Mouse (Mus musculus) frontal cortex, adult 2 months (tissue): Measurements from ENCODE around the gene Gm35549. TPM values are rescaled to one million over a fixed set of nuclear protein-coding genes. Genes with fewer than 3 reads are reported as not detected.
"Not testable (repeated sequence)": the region's sequence is repeated elsewhere in the genome, so short reads cannot be mapped to it uniquely, and the experiment has no call there.

Experiments used
- DNase-seq, 2 experiments: peaks; one replicate each; pipeline ENCODE4 v3.0.0; 2022; ENCODE audit warnings: low spot score in 1 of 2; ENCODE audit errors: extremely low spot score in 1 of 2
- polyA plus RNA-seq: library from polyadenylated mRNA; depleted of rRNA; stranded (reverse); fragments of >200 nt; gene quantifications from 2 replicates; pipeline ENCODE4 v1.2.3, GENCODE M21; 2012; rRNA removed

The Gm35549 gene
- polyA plus RNA-seq, result not detected in 2 replicates

- no peak for DNase-seq
These were observed at the start of gene Gm35549 for GRCm38 (mm10) chr9:122843760-122844159. TSS of gene Gm35549 (minus strand) at chr9:122844035.

- DNase-seq, result peak; percentile 27 to 75
These were observed 42.7 kb upstream of the Gm35549 start for GRCm38 (mm10) chr9:122886372-122887179.

DNA sequence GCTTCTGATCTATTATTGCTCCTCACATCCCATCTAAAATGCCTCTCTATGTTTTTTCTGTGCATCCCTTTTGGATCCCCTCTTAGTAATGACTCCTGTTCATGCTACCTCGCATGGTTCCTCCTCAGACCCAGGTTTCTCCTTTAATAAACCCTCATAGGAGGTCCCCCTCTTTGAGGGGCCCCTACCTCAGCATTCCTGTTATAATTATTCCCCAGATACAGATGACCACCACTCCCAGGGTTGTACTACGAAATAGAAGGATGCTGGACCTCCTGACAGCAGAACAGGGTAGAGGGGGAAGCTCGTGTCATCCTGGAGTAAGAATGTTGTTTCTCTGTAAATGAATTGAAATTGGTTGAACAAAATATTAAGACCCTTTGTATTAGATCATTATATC, 41.5 kb upstream of the Gm35549 start, which contains the start of gene Zkscan7:
Gene Zkscan7, plus strand, starts transcription at position 301 of the 400 bp plus-strand sequence.
- DNase-seq, result no peak

DNA sequence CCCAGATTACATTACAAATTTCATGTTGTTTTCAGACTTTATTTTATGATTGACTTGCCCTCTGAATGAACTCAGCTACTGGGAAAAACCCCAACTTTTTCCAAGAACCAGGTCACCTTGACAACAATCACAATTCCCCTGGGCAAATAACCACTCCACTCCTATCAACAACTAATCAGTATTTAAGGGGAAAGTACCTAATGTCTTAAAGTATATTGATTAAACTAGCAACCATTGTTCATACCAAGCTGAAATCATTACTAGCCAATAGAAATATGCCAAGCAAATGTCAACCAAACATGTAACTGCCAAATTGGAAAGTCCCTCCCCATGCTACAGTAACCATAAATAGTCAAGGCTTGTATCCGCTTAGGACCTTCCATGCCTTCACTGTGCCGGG, 31.3 kb upstream of the Gm35549 start:
- no peak for DNase-seq

- no peak for DNase-seq
These were observed 30.8 kb upstream of the Gm35549 start for GRCm38 (mm10) chr9:122874653-122875052.

GRCm38 (mm10) chr9:122872595-122872994, 28.8 kb upstream of the Gm35549 start:
- no peak for DNase-seq

GRCm38 (mm10) chr9:122866192-122866591, 22.4 kb upstream of the Gm35549 start:
- no peak for DNase-seq

DNA sequence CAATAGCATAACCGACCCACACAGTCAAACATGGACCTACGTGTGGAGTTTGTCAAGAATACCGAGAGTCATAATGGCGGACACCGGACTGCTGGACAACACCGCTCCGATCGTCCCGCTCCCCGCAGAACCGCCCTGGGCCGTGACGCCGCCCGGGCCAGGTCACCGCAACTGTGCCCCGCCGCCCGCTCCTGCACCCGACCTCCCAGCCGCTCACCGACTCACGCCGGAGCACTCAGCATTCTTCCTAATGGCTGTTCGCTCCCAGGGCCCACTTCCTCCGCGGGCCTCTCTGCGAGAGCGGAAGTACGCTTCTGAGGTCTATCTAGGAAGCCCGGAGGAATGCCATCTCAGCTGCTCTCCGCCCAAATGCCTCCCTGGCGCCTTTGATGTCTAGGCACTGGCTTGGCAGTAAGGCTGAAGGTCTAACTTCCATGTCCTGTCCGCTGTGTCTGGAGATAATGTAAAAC, 21.9 kb upstream of the Gm35549 start, which contains the start of gene Zfp445:
Gene Zfp445, minus strand, starts transcription at position 310 of the 470 bp plus-strand sequence.
- DNase-seq, result peak; percentile 50 to 86

DNA sequence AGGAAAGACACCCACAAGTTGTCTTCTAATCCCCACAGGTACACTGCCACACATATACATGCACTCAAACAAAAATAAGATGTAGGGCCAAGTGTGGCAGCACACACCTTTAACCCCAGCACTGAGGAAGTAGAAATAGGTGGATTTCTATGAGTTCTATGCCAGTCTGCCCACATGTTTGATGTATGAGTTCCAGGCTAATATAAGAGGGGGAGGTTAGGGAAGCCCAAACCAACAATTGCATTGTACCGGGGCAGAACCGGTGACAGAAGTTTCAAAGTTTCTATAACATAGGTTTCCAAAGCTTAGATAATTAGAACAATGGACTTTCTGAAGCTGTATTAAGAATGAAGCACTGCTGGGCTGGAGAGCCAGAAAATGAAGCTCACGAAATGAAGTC, 21.0 kb upstream of the Gm35549 start:
- DNase-seq, result no peak

DNA sequence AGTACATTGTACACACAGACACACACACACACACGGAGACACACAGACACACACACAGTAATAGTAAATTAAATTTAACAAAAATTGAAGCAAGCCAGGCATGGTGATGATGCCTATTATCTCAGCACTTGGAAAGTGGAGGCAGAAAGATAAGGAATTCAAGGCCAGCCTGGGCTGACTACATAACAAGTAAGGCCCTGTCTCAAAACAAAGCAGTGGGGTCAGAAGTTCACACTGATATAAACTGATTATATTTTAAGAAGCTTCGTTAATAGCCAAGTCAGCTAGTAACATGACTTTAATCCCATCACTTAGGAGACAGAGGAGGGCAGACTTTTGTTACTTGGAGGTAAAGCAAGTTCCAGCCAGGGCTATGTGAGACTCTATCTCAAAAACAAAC, 19.9 kb upstream of the Gm35549 start:
- DNase-seq, result no peak

GRCm38 (mm10) chr9:122860752-122861151, 16.9 kb upstream of the Gm35549 start:
- DNase-seq, result no peak

DNA sequence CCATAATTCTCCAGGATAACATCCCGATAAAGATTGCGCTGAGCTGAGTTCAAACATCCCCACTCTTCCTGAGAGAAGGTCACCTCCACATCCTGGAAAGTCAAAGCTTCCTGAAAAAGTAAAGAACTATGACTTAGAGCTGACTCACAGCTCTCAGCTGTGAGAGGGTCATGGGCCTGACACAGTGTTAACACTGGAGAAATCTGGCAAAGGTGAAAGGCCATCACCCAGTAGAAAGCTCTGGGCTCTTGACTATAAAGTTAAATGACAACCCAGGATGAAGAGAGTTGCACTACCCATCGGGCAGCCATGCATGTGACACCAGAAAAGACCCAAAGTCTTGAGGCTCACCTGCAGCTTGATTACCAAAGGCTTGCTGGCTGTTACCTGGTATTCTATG, 12.9 kb upstream of the Gm35549 start:
- DNase-seq, result no peak

- DNase-seq, result no peak
These were observed 11.8 kb upstream of the Gm35549 start for GRCm38 (mm10) chr9:122855617-122856016.

DNA sequence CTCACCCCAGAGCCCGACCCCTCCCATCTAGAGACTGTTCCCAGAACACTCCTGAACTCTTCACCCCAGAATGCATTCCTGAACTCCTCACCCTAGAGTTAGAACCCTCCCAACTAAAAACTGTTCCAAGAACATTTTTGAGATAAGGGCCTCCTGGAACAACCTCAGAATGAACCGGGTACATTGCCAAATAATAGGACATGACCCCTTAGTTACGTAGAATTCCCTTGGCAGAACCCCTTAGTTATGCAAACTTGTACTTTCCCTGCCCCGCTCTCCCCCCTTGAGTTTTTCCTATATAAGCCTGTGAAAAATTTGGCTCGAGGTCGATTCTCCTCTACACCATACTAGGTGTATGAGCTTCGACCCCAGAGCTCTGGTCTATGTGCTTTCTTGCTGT, 11.3 kb upstream of the Gm35549 start:
- DNase-seq, result not testable (repeated sequence)

GRCm38 (mm10) chr9:122854526-122854925, 10.7 kb upstream of the Gm35549 start:
- DNase-seq, result no peak

- DNase-seq, result not testable (repeated sequence)
These were observed 4.0 kb upstream of the Gm35549 start for GRCm38 (mm10) chr9:122847811-122848311.

DNA sequence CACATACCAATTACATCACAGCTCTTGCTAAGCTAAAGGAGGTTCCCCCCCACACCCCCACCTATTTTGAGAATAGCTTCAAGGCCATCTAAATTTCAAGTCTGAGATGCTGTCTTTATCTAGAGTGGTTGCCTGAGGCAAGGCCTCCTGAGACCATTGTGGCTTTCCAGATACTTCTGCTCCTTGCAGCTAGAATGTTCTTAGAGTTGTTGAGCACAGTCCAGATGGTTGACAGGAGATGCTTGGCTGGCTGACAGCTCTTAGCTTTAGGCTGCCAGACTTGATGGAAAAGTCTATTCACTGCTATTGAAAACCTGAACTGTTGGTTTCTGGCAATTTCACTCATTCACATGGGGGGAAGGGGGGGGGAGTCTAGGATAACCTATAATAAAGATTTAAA, 2.3 kb upstream of the Gm35549 start:
- DNase-seq, result peak; percentile 45 to 72

- no peak for DNase-seq
These were observed 1.8 kb upstream of the Gm35549 start for GRCm38 (mm10) chr9:122845621-122846020.

- peak in 1 of 2 experiments; percentile 13 for DNase-seq
These were observed 6.2 kb downstream of the Gm35549 start for GRCm38 (mm10) chr9:122837680-122838079.

DNA sequence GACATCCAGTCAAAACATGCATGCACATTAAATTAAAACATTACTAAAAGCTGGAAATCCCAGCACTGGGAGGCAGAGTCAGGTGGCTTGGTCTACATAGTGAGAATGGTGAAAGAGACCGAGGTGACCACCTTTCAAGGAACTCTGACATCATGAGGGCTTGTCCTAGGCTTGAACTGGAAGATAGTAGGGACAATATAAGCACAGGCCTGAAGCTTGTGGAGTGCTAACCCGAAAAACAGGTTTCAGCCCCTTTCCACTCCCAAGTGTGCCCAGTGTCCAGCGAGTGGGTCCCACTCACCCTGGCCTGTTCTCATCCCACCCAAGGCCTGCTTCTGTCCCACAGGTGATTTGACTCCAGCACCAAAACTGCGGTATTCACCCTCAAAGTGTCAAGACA, 6.6 kb downstream of the Gm35549 start:
- no peak for DNase-seq

GRCm38 (mm10) chr9:122836790-122837189, 7.0 kb downstream of the Gm35549 start:
- DNase-seq, result peak; percentile 15 to 72

- no peak for DNase-seq
These were observed 7.7 kb downstream of the Gm35549 start for GRCm38 (mm10) chr9:122836126-122836525.
